Mouse (Mus musculus) embryo, embryonic 11 days (tissue): ENCODE data around the gene Abca4.

Experiments used
- DNase-seq: peaks from one replicate; pipeline ENCODE4 v3.0.0-alpha.2; 2015

Abca4 gene

GRCm38 (mm10) chr3:122118651-122119214 is 74.5 kb downstream of the Abca4 start:
- no peak for DNase-seq

DNA sequence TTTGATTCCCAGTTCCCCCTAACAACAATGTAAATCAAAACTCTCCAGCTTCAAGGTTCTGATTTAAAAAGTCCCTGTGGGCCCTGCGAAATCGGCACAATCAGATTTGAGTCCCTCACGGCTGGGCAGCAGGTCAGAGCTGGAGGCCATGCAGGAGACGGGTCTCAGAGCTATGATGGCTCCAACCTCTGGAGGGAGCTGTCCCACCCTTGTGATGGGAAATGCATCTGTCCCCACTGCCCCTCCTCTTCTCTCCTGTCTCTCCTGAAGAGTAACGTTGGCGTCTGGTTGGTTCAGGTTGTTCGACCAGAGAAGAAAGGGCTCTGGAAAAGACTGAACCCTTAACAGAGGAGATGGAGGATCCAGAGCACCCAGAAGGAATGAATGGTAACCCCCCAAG is 75.5 kb downstream of the Abca4 start:
- DNase-seq: no peak

GRCm38 (mm10) chr3:122120217-122120616 is 76.0 kb downstream of the Abca4 start:
- no peak for DNase-seq

DNA sequence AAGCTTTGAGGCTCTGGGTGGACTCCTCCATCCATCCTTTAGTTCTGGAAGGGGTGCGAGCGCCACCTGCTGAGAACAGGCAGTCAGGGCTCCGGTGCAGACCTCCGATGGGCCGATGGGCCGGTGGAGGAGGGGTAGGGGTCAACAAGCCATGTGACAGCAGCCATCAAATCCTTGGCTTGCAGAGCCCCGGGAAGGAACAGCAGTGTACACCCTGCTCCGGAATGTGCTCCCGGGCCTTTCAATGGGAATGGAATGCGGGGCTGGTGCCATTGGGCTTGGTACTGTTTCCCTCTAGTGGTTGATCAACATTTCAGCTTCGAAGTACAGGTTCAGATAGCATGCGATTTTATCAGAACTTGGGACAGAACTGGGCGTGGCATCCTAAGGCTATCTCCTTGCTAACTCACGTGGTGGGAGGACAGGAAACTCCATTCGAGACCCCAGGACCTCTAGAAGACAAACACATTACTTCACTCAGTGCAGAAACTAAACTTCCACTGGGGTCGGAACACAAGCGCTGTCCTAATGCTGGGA is 78.0 kb downstream of the Abca4 start:
- DNase-seq: peak; percentile 93

DNA sequence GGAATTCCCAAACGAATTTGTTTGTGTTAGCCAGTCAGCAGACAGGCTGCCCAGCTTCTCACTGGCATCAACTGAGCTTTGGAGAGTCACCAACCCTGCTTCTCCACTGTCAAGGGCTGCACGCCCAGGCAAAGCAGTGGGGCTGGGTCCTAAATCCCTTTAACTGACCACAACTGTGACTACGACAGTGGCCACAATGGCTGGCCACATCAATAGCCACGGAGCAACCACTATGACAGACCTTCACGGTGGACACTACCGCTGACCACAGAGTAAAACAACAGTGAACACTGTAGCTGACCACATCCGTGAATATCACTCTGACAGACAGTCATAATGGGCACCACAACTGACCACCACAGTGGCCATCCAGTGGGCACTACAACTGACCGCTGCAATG is 78.6 kb downstream of the Abca4 start:
- DNase-seq: no peak

GRCm38 (mm10) chr3:122128999-122129493 is 84.8 kb downstream of the Abca4 start:
- no peak for DNase-seq

DNA sequence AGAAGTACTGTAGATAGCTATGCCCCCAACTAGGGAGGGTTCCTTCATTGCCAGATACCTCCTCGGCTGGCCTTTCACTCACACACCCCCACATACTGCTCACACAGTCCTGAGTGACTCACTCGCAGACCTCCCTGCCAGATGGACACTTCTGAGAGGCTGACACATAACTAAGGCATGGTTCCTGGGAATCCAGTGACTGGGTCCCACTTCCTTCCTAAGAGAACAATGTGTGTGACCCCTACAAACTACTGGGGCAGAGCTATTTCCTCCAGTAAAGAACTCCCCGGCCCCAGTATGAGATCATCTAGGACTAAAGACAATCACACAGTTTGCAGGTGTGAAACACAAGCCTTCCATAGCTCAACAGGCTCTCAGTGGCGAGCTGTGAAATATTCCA is 86.5 kb downstream of the Abca4 start:
- no peak for DNase-seq

- DNase-seq: no peak
Measured at GRCm38 (mm10) chr3:122131633-122132032, 87.4 kb downstream of the Abca4 start.

DNA sequence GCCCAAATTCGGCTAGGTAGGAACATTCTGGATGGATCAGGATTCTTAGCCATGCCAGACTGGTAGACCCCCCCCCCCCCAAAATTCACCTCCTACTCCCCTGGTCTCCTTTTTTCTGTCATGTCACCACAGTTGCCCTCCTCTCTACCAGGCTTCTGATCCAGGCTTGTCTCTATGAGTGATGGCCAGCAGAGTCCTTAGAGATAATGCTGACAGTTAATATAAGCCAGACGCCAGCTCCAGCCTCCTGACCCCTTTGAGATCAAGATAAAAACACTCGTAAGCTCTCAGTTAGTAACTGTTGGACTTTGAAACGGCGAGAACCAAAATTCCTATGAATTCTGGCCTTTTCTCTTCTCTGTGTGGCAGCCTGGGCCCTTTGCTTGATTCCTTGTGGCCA is 89.0 kb downstream of the Abca4 start:
- DNase-seq: no peak

DNA sequence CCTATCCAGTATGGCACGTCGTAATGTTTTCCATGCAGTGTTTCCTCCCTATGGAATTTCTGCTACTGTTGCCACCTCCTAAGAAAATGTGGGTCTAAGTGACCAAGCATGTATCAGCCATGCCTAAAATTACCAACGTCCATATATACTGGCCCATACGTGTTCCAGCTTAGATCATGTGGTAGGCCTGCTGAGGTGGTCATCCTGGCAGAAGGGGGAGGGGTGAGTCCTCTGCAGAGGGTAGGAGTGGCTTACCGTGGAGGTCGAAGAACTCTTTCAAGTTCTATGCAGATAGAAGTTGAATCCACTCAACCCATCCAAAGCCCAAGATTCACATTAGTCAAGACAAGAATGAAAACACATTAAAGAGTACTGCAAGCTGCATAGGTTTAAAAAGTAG is 89.6 kb downstream of the Abca4 start:
- no peak for DNase-seq

- peak; percentile 86 for DNase-seq
Measured at GRCm38 (mm10) chr3:122140589-122141400, 96.6 kb downstream of the Abca4 start.

DNA sequence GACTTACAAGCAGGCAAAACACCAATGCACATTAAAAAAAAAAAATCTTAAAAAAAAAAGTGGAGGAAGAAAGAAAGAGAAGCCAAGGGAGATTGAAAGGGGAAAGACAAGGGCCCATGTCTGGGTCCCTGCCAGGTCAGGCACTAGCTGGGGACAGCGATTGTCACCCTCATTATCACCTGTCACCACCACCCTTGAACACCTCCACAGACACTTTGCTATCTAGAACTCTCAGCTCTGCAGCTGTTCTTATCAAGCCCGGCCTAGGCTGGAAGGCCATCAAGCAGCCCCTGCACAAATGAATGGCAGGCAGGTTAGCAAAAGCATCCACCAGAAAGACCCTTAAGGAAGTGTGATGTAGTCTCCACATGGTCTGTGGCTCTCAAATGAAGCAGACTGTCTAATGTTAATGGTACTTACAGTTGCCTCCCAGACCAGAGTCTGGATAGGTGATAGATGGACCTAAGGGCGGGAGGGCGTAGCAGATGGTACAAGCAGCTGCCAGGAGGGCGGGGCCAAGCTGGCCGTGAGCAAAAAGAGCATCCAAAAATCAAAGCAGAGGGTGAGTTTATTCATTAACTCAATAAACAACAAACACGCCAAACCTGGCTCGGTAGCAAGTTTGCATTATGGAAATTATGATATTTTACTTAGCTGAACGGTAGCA is 98.1 kb downstream of the Abca4 start:
- no peak for DNase-seq

- DNase-seq: no peak
Measured at GRCm38 (mm10) chr3:122143432-122143831, 99.2 kb downstream of the Abca4 start.

- no peak for DNase-seq
Measured at GRCm38 (mm10) chr3:122145430-122145829, 101.2 kb downstream of the Abca4 start.

- DNase-seq: no peak
Measured at GRCm38 (mm10) chr3:122150836-122151235, 106.6 kb downstream of the Abca4 start.

GRCm38 (mm10) chr3:122152431-122152830 is 108.2 kb downstream of the Abca4 start:
- no peak for DNase-seq

- no peak for DNase-seq
Measured at GRCm38 (mm10) chr3:122154080-122154479, 109.8 kb downstream of the Abca4 start.

GRCm38 (mm10) chr3:122159447-122159846 is 115.2 kb downstream of the Abca4 start:
- DNase-seq: no peak

- peak; percentile 81 for DNase-seq
Measured at GRCm38 (mm10) chr3:122169616-122170178, 125.5 kb downstream of the Abca4 start.

- DNase-seq: no peak
Measured at GRCm38 (mm10) chr3:122170621-122171309, 126.5 kb downstream of the Abca4 start.

DNA sequence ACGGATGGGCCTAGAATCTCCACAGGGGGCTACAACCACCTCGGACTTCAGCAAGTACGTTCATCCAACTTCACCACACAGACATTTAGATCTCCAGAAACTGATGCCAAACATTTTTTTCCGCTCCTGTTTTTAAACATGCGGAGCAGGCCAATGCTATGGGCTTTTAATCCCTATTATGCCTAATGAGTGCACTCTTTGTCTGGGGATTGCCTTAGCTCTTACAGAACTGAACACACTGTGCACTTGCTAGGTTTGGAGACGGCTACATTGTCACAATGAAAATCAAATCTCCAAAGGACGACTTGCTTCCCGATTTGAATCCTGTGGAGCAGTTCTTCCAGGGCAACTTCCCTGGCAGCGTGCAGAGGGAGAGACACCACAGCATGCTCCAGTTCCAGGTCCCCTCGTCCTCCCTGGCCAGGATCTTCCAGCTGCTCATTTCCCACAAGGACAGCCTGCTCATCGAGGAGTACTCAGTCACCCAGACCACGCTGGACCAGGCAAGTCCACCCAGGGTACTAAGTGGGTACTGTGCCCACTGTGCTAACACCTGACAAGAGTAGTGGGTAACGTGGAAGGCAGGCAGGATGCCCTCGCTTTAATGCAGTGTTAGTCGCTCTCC is 129.4 kb downstream of the Abca4 start:
- DNase-seq: no peak

- DNase-seq: no peak
Measured at GRCm38 (mm10) chr3:122176018-122176417, 131.8 kb downstream of the Abca4 start.
